Mouse (Mus musculus) embryonic fibroblast, embryonic 13.5 days (primary cell): Measurements from ENCODE around the gene Zfp697. TPM values are rescaled to one million over a fixed set of nuclear protein-coding genes. Genes with fewer than 3 reads are reported as not detected.

Experiments
- H3K27ac ChIP-seq: 2 replicates; pipeline ENCODE4 v1.5.1; 2012; ENCODE audit warnings: low read length, control low read depth, inconsistent platforms; ENCODE audit not compliant: insufficient read depth
- H3K4me1 ChIP-seq: 2 replicates; pipeline ENCODE4 v1.6.1; 2011; ENCODE audit warnings: low read length; ENCODE audit not compliant: control insufficient read depth, insufficient read depth
- H3K4me3 ChIP-seq: 2 replicates; pipeline ENCODE4 v1.5.1; 2011; ENCODE audit warnings: mild to moderate bottlenecking, control low read depth, low read length; ENCODE audit not compliant: insufficient read depth
- CTCF ChIP-seq: IDR thresholded peaks from 2 replicates; pipeline ENCODE4 v1.5.1; 2011; ENCODE audit warnings: mild to moderate bottlenecking, control low read depth, low read length, moderate library complexity, borderline replicate concordance; ENCODE audit not compliant: insufficient read depth
- POLR2A ChIP-seq: IDR thresholded peaks from 2 replicates; pipeline ENCODE4 v1.6.1; 2011; ENCODE audit warnings: low read depth, mild to moderate bottlenecking, control low read depth, low read length, moderate library complexity
- polyA plus RNA-seq: library from polyadenylated mRNA; stranded (reverse); fragments of >200 nt; gene quantifications from 2 replicates; pipeline ENCODE4 v1.2.4, GENCODE M21; 2011; ENCODE audit warnings: low read depth; ENCODE audit not compliant: missing spikeins, insufficient read length

The Zfp697 gene
- polyA plus RNA-seq = 7.6 and 10.2 TPM in 2 replicates

DNA sequence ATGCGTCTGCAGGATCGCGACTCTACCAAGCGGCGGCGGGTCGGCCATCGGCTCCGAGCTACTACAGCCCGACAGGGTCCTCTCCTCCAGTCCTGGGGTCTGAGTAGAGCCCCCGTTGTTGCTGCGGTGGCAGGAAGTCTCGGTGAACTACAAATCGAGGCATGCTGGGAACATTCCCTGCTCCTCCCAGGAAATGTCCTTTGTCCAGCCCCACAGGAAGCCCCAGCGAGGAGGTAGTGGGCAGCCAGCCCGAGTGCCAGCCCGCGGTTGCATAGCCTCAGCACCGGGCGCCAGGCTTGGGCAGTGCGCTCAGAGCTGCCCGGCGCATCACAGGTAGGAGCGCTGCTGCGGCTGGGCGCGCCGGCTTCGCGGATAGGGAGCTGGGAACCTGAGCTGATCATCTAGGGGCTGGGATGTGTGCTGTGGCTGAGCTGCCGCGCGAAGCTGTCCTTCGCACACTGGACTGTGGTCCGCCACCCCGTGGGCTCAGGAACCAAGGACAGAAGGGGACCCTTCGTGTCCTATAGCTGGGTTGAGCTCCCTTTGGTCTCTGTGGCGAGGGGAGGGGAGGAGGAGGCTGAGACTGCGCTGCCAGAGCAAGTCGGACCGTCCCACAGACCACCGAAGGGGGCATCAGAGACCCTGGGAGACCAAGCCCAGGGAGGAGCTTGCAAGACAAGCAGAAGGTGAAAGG lies at the start of gene Zfp697:
Zfp697 (plus strand) TSS at position 216 of the 694 bp plus-strand sequence.
- Histone ChIP-seq H3K27ac (peak within 1 kb of the TSS; percentile 2; the same call in 1 of the 2 replicates), H3K4me3 (peak within 1 kb of the TSS; percentile 79)

DNA sequence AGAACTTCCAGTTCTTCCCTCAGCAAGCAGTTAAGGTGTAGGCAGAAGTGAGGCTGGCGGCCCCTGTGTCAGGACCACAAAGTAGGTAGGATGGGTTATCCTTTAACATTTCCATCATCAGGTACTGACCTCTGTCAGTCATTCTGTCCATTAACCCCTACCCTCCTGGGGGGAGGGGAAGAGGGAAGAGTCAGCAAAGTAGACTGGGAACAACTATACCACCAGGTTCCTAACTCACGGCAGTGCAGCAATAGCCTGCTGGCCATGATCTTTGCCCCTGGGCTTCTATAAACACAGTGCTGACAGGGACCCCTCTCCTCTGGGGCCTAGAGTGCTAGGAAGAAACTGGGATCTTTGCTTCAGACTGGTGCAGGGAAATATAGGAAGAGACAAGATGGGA lies 48.3 kb upstream of the Zfp697 start:
- no peak overlapping the region for H3K27ac ChIP-seq
- H3K4me1 ChIP-seq = peaks cover 13% of the 10 kb centered on the region; the same call in 1 of the 2 replicates
- TF ChIP-seq CTCF (no peak), POLR2A (no peak)
- no peak overlapping the region for H3K4me3 ChIP-seq

More for the DNA sequence above, at the start of gene Zfp697:
- peaks cover 11% of the 10 kb centered on the region for H3K4me1 ChIP-seq
- peak; percentile 92 for TF ChIP-seq POLR2A
- no peak for TF ChIP-seq CTCF

DNA sequence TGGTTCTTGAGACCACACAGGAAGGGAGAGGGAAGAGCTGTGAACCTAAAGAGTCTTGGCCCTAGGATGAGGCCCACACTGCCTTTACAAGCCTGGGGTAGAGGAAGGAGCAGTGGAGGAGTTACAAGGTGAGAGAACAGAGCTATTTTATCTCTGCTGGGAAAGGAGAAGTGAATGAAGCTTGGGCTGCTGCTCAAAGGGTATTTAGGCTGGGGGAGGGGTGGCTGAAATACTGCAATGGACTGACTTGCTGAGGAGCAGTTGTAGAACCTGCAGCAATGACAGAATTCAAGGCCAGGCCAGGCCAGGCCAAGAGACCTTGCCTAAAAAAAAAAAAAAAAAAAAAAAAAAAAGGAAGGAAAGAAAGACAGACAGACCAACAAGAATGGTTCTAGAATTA lies 46.9 kb upstream of the Zfp697 start:
- H3K27ac ChIP-seq = no peak overlapping the region
- no peak overlapping the region for H3K4me3 ChIP-seq

DNA sequence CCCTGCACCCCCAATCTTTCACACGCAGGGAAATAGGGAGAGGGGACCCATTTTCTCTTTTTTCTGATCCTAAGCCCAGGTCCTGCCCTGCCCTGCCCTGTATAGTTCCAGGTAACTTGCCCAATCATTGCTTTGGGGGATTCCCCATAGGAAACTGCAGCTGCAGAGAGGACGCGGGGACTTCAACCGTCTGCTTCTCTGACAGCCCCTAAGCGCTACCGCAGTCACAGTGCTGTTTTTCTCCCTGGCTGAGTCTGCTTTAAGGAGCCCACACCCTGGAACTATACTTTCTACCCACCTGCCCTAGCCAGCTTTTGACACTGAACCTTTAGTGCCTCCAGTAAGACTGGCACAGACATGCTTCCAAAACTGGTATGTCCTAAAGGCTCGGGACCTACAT lies 46.4 kb upstream of the Zfp697 start:
- Histone ChIP-seq H3K4me1 (peaks cover 13% of the 10 kb centered on the region; the same call in 1 of the 2 replicates), H3K27ac (no peak overlapping the region), H3K4me3 (no peak overlapping the region)
- TF ChIP-seq CTCF (no peak), POLR2A (no peak)

More for the DNA sequence above, 46.9 kb upstream of the Zfp697 start:
- TF ChIP-seq POLR2A (no peak), CTCF (no peak)
- peaks cover 13% of the 10 kb centered on the region; the same call in 1 of the 2 replicates for H3K4me1 ChIP-seq

DNA sequence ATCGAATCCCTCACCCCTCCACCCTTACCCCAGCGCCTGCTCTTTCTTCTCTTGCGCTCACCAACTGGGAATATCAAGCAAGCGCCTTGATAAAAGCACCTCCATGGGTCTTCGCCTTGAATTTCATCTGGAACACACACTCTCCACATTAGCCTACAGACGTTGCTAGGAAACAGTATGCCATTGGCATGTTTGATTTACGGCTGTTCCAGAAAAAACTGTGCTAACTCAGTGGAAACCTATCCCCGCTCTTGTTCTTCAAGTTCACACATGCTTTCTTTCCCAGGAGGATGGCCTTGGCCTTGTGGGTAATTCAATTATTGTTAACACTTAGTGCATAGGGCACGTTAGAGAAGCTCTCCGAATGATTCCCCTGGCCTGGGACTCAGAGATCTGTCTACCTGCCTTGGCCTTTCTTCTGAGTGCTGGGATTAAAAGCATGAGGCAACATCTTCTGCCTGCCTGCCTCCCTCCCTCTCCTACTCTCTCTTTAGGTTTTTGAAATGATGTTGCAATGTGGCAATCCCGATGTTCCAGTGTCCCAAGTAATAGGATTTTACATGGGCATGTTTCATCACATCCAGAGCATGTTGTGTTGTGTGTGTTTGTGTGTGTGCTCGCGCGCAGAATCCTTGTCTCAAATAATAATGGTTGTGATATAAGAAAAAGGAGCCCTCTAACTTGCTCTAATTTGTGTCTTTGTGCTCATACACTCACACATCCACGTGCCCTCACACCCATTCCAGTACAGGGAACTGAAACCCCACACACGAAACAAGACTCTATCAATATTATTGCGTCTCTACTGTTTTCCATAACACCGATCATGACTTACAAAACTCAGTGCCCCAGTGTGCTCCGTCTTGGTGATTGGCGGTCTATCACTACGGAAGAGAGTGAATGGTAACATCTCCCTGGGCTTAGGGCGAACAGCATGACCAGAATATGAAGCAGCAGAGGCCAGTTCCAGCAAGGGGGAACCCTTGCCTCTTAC lies 45.3 kb upstream of the Zfp697 start:
- H3K4me3 ChIP-seq = peak overlapping the region; percentile 94; the same call in 1 of the 2 replicates
- H3K27ac ChIP-seq = no peak overlapping the region

DNA sequence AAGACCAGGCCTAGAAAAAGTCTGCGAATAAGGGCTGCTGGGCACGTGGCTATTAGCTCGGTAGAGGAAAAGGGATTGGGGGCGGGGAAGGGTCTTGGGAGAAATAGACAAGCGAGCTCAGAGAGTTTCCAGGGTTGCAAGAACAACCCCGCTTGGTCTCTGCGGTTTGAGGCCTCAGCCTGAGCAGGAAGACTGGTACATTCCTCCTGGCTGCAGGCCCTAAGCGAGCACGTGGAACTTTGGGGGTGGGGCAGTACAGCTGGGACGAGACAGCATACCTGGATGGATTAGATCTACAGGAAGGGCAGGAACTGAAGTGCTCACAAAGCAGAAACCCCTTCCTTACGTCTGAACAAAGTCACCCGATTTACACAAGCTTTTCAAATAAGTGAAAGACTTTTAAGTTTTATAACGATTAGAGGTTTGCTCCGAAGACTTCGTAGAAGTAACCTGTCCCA lies 43.6 kb upstream of the Zfp697 start:
- peak overlapping the region; percentile 94 for H3K4me3 ChIP-seq
- no peak for TF ChIP-seq CTCF
- TF ChIP-seq POLR2A = no peak; the same call in 1 of the 2 replicates
- peak overlapping the region; percentile 84 for H3K27ac ChIP-seq
- H3K4me1 ChIP-seq = peaks cover 13% of the 10 kb centered on the region; the same call in 1 of the 2 replicates

More for the DNA sequence above, 45.3 kb upstream of the Zfp697 start:
- H3K4me1 ChIP-seq = peaks cover 13% of the 10 kb centered on the region; the same call in 1 of the 2 replicates
- TF ChIP-seq POLR2A = no peak

DNA sequence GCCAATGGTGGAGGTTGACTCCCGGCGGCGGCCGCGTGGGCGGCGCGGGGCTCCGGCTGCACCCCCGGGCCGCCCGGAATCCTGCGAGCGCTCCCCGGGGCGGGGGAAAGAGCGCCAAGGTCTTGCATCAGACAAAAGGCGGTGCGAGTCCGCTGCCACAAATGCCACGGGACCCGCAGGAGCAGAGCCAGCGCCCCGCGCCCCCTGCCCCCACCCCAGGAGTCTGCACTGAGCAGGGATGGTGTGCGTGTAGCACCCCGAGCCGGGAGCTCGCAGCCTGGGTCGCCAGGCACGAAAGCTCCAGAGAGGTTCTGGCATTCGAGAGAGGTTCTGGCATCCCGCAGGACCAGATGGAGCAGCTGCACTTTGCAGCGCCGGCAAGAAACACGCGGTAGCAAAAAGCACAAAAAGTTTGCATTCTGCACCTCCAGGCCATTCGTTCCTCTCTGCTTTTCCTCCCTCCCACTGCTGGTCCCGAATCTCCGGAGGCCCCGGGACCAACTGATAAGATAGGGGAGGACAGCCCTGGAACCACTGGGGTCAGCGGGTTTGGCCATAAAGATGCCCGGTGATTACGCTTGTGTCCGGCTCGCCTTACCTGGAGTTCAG lies 43.1 kb upstream of the Zfp697 start:
- TF ChIP-seq CTCF = no peak
- 0 out of 2 replicates have a peak, but pooled peaks have one; percentile 37 for TF ChIP-seq POLR2A
- H3K27ac ChIP-seq = peak overlapping the region; percentile 85
- H3K4me3 ChIP-seq = peak overlapping the region; percentile 94
- H3K4me1 ChIP-seq = peaks cover 13% of the 10 kb centered on the region; the same call in 1 of the 2 replicates

DNA sequence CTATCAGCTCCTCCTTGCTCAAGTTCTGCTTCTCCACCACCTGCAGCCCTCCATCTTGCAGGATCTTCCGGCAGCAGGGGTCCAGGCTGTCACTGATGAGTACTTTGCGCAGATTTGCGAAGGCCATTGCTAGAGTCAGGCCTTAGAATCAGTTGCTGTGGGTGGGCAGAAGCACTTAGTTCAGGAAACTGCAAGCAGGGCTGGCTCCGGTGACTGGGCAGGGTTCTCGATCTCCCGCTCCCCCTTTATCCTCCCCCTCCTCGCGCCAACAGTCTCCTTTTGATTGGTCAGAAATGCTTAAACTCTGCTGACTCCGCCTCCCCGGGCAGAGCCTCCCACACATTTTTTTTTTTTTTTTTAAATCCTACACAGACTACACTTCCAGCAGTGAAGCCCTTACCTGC lies 42.6 kb upstream of the Zfp697 start, which contains the start of gene Phgdh:
Phgdh (minus strand) TSS at position 285 of the 404 bp plus-strand sequence.
- peaks cover 13% of the 10 kb centered on the region; the same call in 1 of the 2 replicates for H3K4me1 ChIP-seq
- TF ChIP-seq POLR2A = peak; percentile 64; the same call in 1 of the 2 replicates
- H3K27ac ChIP-seq = peak within 1 kb of the TSS; percentile 85
- peak within 1 kb of the TSS; percentile 94 for H3K4me3 ChIP-seq
